Mouse (Mus musculus) lung, postnatal 0 days (tissue): ENCODE data around the gene Acox1.

Experiments
- CTCF ChIP-seq: IDR thresholded peaks from 2 replicates; pipeline ENCODE4 v1.5.1; 2016; ENCODE audit warnings: antibody characterized with exemption, mild to moderate bottlenecking
- EP300 ChIP-seq: IDR thresholded peaks from 2 replicates; pipeline ENCODE4 v1.6.1; 2016; ENCODE audit warnings: antibody characterized with exemption, mild to moderate bottlenecking, control low read depth

- TF ChIP-seq CTCF (no peak), EP300 (no peak)
Measured at GRCm38 (mm10) chr11:116187226-116187930, 11.5 kb downstream of the Acox1 start.
